Mouse (Mus musculus) MEL (cell line): Measurements from ENCODE around the gene Tst.
A peak's percentile ranks its signal among the peaks of the same experiment; 100 is the strongest.

Experiments used
- CTCF ChIP-seq, 3 experiments: IDR thresholded peaks in 2 of 3; conservative IDR thresholded peaks in 1 of 3; 2 replicates each; pipeline ENCODE4 v1.5.1; 2011 to 2012; ENCODE audit warnings: low read length in 3 of 3, low read depth in 2 of 3, mild to moderate bottlenecking in 2 of 3, improper control_type of control experiment in 1 of 3, inconsistent platforms in 1 of 3, mixed read lengths in 1 of 3, moderate library complexity in 1 of 3; ENCODE audit not compliant: control insufficient read depth in 1 of 3, insufficient read depth in 1 of 3, poor library complexity in 1 of 3, severe bottlenecking in 1 of 3
- MAX ChIP-seq: IDR thresholded peaks from 2 replicates; pipeline ENCODE4 v1.6.1; 2011; ENCODE audit warnings: low read length, improper control_type of control experiment

DNA sequence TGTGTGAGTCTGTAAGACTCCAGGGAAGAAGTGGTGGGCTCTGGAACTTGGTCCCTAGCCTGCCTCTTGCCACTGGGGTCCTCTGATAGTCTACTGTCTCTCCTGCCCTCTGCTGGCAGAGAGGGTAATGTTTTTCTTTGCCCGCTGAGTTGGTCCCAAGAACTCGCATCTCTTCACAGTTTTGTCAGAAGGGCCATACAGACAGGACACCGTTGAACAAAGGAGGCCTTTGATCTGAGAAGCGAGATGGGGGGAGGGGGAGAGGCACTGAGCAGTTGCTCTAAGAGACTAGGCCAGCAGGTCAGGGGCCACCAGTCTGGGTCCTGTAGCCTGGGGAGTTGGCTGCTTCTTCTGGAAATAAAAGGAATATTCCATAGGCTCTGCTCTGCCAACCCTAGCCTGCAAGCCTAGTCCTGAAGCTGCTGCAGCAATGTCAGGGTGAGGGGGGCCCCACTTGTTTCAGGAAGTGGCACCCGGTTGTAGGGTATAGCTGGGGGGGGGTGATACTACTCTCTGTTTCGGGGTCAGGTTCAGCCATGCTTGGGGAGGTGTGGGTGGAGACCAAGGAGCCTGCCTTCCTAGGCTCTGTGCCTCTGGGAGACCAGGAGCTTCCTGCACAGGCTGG is 29.3 kb upstream of the Tst start:
- TF ChIP-seq MAX (no peak), CTCF (IDR thresholded peaks at IDR 0.05 in 2 of 3, conservative IDR thresholded peaks at IDR 0.05 in 1 of 3; ENCODE audit: control insufficient read depth in 1 of 3, insufficient read depth in 1 of 3, low read depth in 2 of 3, low read length in 3 of 3, poor library complexity in 1 of 3, severe bottlenecking in 1 of 3) (peak; percentile 56 to 69 (median 66))
